Mouse (Mus musculus): ENCODE data around the gene Hibadh. TPM values are rescaled to one million over a fixed set of nuclear protein-coding genes. Genes with fewer than 3 reads are reported as not detected.

The Hibadh gene
- polyA plus RNA-seq, 1 experiment from 2014 or later: 49.3 TPM

DNA sequence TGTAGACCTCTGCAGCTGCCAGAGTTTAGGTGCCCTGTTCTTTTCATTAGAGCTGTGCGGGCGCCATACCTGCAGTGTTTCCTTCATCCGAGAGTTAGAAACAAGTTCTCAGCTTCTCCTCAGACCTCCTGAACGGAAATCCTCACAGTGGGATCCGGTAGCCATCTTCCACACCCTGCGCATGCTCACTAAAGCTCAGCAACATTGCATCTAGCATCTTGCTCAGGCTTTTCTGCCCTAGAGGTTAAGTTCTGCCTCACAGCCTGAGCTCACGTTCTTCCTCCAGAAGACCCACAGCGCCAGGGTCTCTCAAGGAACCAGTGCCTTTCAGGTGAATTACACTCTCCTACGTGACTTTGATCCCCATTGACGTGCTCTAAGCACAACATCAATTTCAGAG is 109.3 kb downstream of the Hibadh start:
- Histone ChIP-seq H3K4me3 (ENCODE audit: low read depth, low read length) (no peak overlapping the region), H3K9me3 (ENCODE audit: control insufficient read depth, low read length) (no peaks in the 10 kb centered on the region), H3K9ac (ENCODE audit: low read length) (no peak overlapping the region), H3K4me2 (no peak overlapping the region), H3K4me1 (ENCODE audit: control insufficient read depth, insufficient read depth, low read length) (no peaks in the 10 kb centered on the region), H3K36me3 (ENCODE audit: control insufficient read depth, insufficient read depth, low read length) (no peaks in the 10 kb centered on the region), H3K27me3 (ENCODE audit: control insufficient read depth, insufficient read depth, low read length) (no peaks in the 10 kb centered on the region), H3K27ac (ENCODE audit: low read depth, low read length) (no peak overlapping the region)
- ATAC-seq (ENCODE audit: low FRiP score): no peak
- WGBS: 80% methylated on average over 10 of the region's 10 CpGs
- DNase-seq (ENCODE audit: low spot score, missing footprints): no peak

DNA sequence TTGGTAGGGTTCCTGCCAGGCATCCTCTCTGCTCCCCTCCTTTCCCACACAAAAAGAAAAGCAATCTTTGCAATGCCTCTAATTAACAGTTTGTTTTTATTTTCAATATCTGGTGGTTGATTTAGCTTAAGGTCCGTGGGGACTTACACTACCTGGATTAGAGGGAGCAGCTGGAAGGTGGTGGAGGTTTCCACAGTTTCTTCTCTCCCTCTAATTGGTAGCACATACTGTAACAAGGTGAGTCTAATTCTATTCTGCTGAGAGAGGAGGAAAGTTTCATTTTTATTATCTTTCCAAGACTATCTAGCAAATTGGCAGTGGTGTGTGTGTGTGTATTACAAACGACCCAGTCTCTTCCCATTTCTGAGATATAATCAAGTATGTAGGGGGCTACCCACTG is 116.0 kb downstream of the Hibadh start:
- Histone ChIP-seq H3K27ac (ENCODE audit: low read depth, low read length) (no peak overlapping the region), H3K4me1 (ENCODE audit: control insufficient read depth, insufficient read depth, low read length) (no peaks in the 10 kb centered on the region), H3K4me2 (no peak overlapping the region), H3K36me3 (ENCODE audit: control insufficient read depth, insufficient read depth, low read length) (no peaks in the 10 kb centered on the region), H3K9me3 (ENCODE audit: control insufficient read depth, low read length) (no peaks in the 10 kb centered on the region), H3K27me3 (ENCODE audit: control insufficient read depth, insufficient read depth, low read length) (no peaks in the 10 kb centered on the region), H3K4me3 (ENCODE audit: low read depth, low read length) (no peak overlapping the region), H3K9ac (ENCODE audit: low read length) (no peak overlapping the region)
- no peak for ATAC-seq (ENCODE audit: low FRiP score)
- WGBS: 49% methylated on average over 2 of the region's 2 CpGs
- peak; percentile 56 for DNase-seq (ENCODE audit: low spot score, missing footprints)

DNA sequence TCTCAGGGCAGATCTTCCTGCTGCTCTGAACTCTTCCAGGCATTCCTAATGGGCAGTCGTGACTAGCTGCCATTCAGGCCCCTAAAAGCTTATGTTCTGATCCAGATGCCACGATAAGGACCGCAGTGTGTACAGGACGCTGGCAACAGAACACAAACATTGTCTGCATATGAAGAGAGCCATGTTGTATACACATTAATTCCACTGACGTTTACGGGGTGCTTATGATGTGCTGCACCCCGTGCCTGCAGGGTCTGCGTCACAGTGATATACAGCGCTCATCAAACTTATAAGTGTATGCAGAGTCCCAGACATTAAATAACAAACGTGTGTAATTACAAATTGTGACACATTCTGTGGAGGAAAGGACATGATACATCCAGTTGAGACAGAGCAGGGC is 121.5 kb downstream of the Hibadh start:
- WGBS: 91% methylated on average over 10 of the region's 10 CpGs
- Histone ChIP-seq H3K36me3 (ENCODE audit: control insufficient read depth, insufficient read depth, low read length) (no peaks in the 10 kb centered on the region), H3K9me3 (ENCODE audit: control insufficient read depth, low read length) (no peaks in the 10 kb centered on the region), H3K9ac (ENCODE audit: low read length) (no peak overlapping the region), H3K4me3 (ENCODE audit: low read depth, low read length) (no peak overlapping the region), H3K4me1 (ENCODE audit: control insufficient read depth, insufficient read depth, low read length) (no peaks in the 10 kb centered on the region), H3K27me3 (ENCODE audit: control insufficient read depth, insufficient read depth, low read length) (no peaks in the 10 kb centered on the region), H3K27ac (ENCODE audit: low read depth, low read length) (no peak overlapping the region), H3K4me2 (no peak overlapping the region)
- ATAC-seq (ENCODE audit: low FRiP score) (no peak), DNase-seq (ENCODE audit: low spot score, missing footprints) (peak; percentile 75)

DNA sequence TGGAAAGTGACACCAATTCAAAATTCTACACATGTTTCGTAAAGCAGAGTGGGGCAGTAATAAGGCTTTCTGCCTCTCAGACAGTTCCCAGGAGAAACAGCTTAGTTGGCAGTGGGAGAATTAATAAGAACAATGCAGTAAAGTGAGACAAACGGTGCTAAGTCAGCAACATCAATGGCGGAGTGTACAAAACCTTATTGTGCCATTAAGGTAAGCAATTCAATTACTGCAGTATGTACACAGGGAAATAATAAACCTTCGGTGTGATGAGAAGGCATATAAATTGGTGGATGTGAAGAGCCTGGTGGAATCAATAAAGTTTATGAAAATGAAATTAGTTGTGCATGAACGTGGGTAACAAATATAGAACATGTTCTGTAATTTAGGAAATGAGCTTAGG is 122.9 kb downstream of the Hibadh start:
- Histone ChIP-seq H3K27ac (ENCODE audit: low read depth, low read length) (no peak overlapping the region), H3K36me3 (ENCODE audit: control insufficient read depth, insufficient read depth, low read length) (no peaks in the 10 kb centered on the region), H3K27me3 (ENCODE audit: control insufficient read depth, insufficient read depth, low read length) (no peaks in the 10 kb centered on the region), H3K9me3 (ENCODE audit: control insufficient read depth, low read length) (no peaks in the 10 kb centered on the region), H3K4me2 (no peak overlapping the region), H3K9ac (ENCODE audit: low read length) (no peak overlapping the region), H3K4me1 (ENCODE audit: control insufficient read depth, insufficient read depth, low read length) (peaks cover 2% of the 10 kb centered on the region; the same call in 1 of the 2 replicates), H3K4me3 (ENCODE audit: low read depth, low read length) (no peak overlapping the region)
- DNase-seq (ENCODE audit: low spot score, missing footprints): no peak
- ATAC-seq (ENCODE audit: low FRiP score): no peak
- 81% methylated on average over 5 of the region's 5 CpGs for WGBS

DNA sequence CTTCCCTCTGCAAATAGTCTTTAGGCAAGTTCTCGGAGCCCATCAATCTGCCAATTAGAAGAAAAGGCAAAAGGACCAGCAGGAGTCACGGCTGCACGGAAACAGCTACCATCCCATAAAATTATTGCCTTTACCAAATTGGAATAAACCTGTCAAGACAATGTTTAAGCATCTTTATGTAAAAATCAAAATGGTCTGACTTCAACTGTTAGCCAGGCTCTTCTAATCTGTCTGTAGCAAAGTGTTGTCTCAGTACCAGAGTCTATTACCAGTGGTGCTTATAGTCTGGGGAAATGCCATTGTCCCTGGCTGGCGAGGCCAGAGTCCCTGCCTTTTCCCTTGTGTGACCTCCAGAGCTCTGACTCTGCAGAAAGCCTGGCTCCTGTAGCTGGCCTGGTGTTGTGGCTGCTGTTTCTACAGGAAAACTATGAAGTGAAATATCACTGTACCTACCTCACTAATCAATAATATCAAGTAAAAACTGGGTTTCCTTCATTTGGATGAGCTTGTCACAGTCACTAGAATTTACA is 126.2 kb downstream of the Hibadh start:
- no peak overlapping the region for H3K9ac ChIP-seq (ENCODE audit: low read length)
- 13% methylated on average over 4 of the region's 4 CpGs for WGBS
- no peak overlapping the region for H3K27ac ChIP-seq (ENCODE audit: low read depth, low read length)
- H3K4me3 ChIP-seq (ENCODE audit: low read depth, low read length): no peak overlapping the region
- H3K4me1 ChIP-seq (ENCODE audit: control insufficient read depth, insufficient read depth, low read length): peaks cover 2% of the 10 kb centered on the region; the same call in 1 of the 2 replicates
- peak; percentile 83 for DNase-seq (ENCODE audit: low spot score, missing footprints)
- no peaks in the 10 kb centered on the region for H3K27me3 ChIP-seq (ENCODE audit: control insufficient read depth, insufficient read depth, low read length)
- H3K9me3 ChIP-seq (ENCODE audit: control insufficient read depth, low read length): no peaks in the 10 kb centered on the region
- no peak overlapping the region for H3K4me2 ChIP-seq
- ATAC-seq (ENCODE audit: low FRiP score): no peak
- H3K36me3 ChIP-seq (ENCODE audit: control insufficient read depth, insufficient read depth, low read length): no peaks in the 10 kb centered on the region

DNA sequence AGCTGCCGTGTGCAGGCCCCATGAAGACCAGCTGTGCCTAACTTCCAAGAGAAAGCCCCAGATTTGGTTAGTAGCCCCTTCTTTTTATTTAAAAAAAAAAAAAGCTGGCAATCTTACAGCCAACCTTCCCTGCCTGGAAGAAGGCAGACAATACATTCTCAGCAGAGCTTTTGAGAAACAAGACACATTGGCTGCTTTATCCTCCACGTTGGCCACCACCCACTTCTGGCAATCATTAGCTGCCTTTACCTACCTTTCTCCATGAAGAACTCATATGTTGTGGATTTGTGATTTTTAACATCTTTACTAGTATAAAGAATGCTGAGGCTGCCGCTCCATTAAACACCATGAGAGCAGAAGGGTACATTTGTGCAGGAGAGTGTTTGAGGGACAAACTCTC is 131.4 kb downstream of the Hibadh start:
- Histone ChIP-seq H3K27ac (ENCODE audit: low read depth, low read length) (no peak overlapping the region), H3K9me3 (ENCODE audit: control insufficient read depth, low read length) (no peaks in the 10 kb centered on the region), H3K4me2 (no peak overlapping the region), H3K4me1 (ENCODE audit: control insufficient read depth, insufficient read depth, low read length) (peaks cover 2% of the 10 kb centered on the region; the same call in 1 of the 2 replicates), H3K9ac (ENCODE audit: low read length) (no peak overlapping the region), H3K4me3 (ENCODE audit: low read depth, low read length) (no peak overlapping the region), H3K27me3 (ENCODE audit: control insufficient read depth, insufficient read depth, low read length) (no peaks in the 10 kb centered on the region), H3K36me3 (ENCODE audit: control insufficient read depth, insufficient read depth, low read length) (no peaks in the 10 kb centered on the region)
- 92% methylated on average over 3 of the region's 3 CpGs for WGBS
- ATAC-seq (ENCODE audit: low FRiP score) (no peak), DNase-seq (ENCODE audit: low spot score, missing footprints) (peak; percentile 60)

DNA sequence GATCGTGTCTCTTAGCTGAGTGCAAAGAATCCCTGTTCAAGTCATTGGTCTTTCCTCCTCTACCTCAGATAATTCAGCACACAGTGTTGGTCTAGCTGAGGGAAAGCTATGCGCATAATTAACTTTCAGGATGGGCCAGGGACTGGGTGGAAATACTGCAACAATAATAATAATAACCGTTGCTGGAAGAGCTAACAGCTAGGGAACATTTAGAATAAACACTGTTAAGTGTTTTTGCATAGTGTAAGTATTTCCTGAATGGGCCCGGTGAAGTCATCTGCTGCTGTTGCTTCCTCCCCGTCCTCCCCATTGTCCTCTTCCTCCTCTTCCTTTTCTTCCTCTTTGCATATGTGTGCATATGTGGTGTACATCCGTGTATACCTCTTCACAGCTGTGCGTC is 132.2 kb downstream of the Hibadh start:
- WGBS: 90% methylated on average over 7 of the region's 7 CpGs
- DNase-seq (ENCODE audit: low spot score, missing footprints): no peak

DNA sequence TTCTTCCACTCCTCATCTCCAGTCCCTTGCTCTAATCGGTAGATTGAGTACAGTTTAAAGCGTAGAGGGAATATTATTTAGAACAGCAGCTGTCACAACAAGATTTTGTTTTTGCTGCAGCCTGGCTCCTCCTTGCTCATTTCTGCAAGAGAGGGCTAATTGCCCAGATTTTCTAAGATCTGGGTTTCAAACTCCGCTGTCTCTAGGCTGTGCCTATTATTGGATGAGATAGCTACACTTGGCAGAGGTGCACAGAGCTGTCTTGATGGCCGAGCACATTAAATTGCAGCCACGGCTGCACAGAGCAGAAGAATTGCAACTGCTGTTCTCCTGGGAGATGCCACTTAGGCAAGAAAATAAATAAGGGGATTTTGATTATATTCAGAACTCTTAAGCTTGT is 133.0 kb downstream of the Hibadh start:
- H3K27ac ChIP-seq (ENCODE audit: low read depth, low read length): no peak overlapping the region
- H3K4me1 ChIP-seq (ENCODE audit: control insufficient read depth, insufficient read depth, low read length): no peaks in the 10 kb centered on the region
- no peak overlapping the region for H3K4me2 ChIP-seq
- H3K4me3 ChIP-seq (ENCODE audit: low read depth, low read length): no peak overlapping the region
- H3K9me3 ChIP-seq (ENCODE audit: control insufficient read depth, low read length): no peaks in the 10 kb centered on the region
- H3K27me3 ChIP-seq (ENCODE audit: control insufficient read depth, insufficient read depth, low read length): no peaks in the 10 kb centered on the region
- DNase-seq (ENCODE audit: low spot score, missing footprints): no peak
- 84% methylated on average over 5 of the region's 5 CpGs for WGBS
- no peak for ATAC-seq (ENCODE audit: low FRiP score)
- H3K36me3 ChIP-seq (ENCODE audit: control insufficient read depth, insufficient read depth, low read length): no peaks in the 10 kb centered on the region
- H3K9ac ChIP-seq (ENCODE audit: low read length): no peak overlapping the region

More for the DNA sequence above, 132.2 kb downstream of the Hibadh start:
- no peaks in the 10 kb centered on the region for H3K36me3 ChIP-seq (ENCODE audit: control insufficient read depth, insufficient read depth, low read length)
- H3K9ac ChIP-seq (ENCODE audit: low read length): no peak overlapping the region
- H3K9me3 ChIP-seq (ENCODE audit: control insufficient read depth, low read length): no peaks in the 10 kb centered on the region
- H3K27me3 ChIP-seq (ENCODE audit: control insufficient read depth, insufficient read depth, low read length): no peaks in the 10 kb centered on the region
- H3K4me3 ChIP-seq (ENCODE audit: low read depth, low read length): no peak overlapping the region
- ATAC-seq (ENCODE audit: low FRiP score): no peak
- H3K4me2 ChIP-seq: no peak overlapping the region
- H3K27ac ChIP-seq (ENCODE audit: low read depth, low read length): no peak overlapping the region
- peaks cover under 1% of the 10 kb centered on the region; the same call in 1 of the 2 replicates for H3K4me1 ChIP-seq (ENCODE audit: control insufficient read depth, insufficient read depth, low read length)

DNA sequence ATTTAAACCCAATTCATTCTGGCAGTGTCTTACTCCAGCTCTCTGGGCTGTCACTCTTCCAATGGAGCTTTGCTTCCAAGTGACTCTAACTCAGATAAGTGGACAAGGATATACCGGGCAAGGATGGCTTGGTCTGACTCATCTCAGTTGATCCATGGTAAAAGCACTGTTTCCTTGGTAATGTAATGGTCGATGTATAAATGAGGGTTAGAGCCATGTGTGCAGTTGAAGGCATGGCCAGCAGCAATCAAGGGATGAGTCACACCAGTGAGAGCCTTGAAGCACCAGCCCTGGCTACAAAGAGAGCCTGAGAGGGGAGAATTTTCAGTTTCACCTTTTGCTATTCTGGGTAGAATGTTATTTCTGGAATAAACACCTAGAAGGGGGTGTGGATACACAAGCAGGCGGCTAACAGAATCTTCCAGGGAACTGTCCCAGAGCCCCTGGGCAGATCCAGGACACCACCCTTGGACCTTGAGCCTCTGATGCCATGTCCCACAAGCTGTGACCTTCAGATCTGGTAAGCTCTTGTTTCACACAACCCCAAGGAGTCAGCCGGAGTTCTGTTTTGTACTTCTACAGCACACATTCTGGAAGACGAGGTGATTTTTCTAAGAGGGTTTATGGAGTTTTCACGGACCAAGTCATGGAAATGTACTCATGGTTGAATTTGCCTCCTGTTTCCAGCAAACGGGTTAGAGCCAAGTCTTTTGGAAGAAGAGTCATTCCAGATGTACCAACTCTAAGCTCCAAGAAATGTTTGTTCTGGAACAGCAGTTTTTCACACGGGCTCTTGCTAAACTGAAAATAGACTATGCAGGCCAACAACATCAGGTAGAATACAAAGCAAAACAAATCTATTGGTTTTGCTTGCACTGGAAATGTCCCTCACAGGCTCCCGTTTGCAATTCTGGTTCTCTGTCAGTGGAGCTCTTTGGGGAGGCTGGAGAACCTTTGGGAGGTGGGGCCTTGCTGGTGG is 134.1 kb downstream of the Hibadh start:
- no peak for ATAC-seq (ENCODE audit: low FRiP score)
- H3K4me1 ChIP-seq (ENCODE audit: control insufficient read depth, insufficient read depth, low read length): no peaks in the 10 kb centered on the region
- H3K9me3 ChIP-seq (ENCODE audit: control insufficient read depth, low read length): no peaks in the 10 kb centered on the region
- H3K36me3 ChIP-seq (ENCODE audit: control insufficient read depth, insufficient read depth, low read length): no peaks in the 10 kb centered on the region
- no peak overlapping the region for H3K9ac ChIP-seq (ENCODE audit: low read length)
- H3K27me3 ChIP-seq (ENCODE audit: control insufficient read depth, insufficient read depth, low read length): no peaks in the 10 kb centered on the region
- H3K4me2 ChIP-seq: no peak overlapping the region
- no peak overlapping the region for H3K4me3 ChIP-seq (ENCODE audit: low read depth, low read length)
- no peak for DNase-seq (ENCODE audit: low spot score, missing footprints)
- no peak overlapping the region for H3K27ac ChIP-seq (ENCODE audit: low read depth, low read length)
- 92% methylated on average over 9 of the region's 9 CpGs for WGBS

All from midbrain, embryonic 11.5 days (tissue).